Mouse (Mus musculus) stomach, postnatal 0 days (tissue): ENCODE results near the gene Fam214b.

Experiments used
- CTCF ChIP-seq: IDR thresholded peaks from 2 replicates; pipeline ENCODE4 v1.5.1; 2016; ENCODE audit warnings: antibody characterized with exemption, low read depth, mild to moderate bottlenecking, moderate library complexity
- EP300 ChIP-seq: optimal IDR thresholded peaks from 2 replicates; pipeline ENCODE3; 2016; ENCODE audit warnings: antibody characterized with exemption

DNA sequence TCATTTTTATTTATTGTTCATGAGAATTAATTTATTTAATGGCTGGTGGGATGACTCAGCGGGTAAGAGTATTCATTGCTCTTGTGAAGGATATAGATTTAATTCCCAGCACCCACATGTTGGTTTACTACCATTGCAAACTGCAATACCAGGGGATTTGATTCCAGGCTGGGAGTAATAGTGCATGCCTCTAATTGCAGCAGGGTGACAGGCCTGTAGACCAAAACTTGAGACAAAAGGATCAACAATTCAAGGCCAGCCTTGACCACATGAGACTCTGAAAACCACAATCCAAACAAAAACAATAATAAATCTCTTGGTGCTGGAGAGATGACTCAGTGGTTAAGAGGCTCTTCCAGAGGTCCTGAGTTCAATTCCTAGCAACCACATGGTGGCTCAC is 33.9 kb downstream of the Fam214b start:
- TF ChIP-seq CTCF (no peak), EP300 (no peak)
